Mouse (Mus musculus): Measurements from ENCODE around the gene Psmb7. TPM values are rescaled to one million over a fixed set of nuclear protein-coding genes. Genes with fewer than 3 reads are reported as not detected.

Gene Psmb7
- polyA plus RNA-seq, 1 experiment from 2014 or later: 241 TPM

DNA sequence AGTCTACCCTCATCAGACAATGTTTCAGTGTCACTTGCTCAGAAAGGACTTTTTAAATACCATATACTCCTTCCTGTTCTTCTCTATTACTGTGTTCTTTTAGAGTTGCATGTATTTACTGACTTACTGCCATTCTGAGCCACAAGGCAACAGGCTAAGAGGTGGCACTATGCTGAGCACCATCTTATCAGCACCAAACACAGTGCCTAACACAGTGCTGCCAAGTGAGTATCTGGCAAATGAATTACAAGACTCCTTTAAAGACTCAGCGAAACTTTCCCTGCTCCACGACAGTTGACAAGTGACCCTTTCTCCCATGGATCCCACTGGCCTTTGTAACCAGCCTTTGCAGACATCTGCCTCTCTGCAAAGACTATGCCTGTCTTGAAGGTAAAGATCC lies 13.3 kb downstream of the Psmb7 start:
- ATAC-seq (ENCODE audit: borderline replicate concordance, extremely low read depth, low FRiP score, low TSS enrichment): no peak
- Histone ChIP-seq H3K27ac (no peak overlapping the region), H3K9ac (no peak overlapping the region), H3K27me3 (no peaks in the 10 kb centered on the region), H3K4me1 (no peaks in the 10 kb centered on the region), H3K4me3 (no peak overlapping the region), H3K36me3 (peaks cover 88% of the 10 kb centered on the region), H3K4me2 (no peak overlapping the region), H3K9me3 (no peaks in the 10 kb centered on the region)
- 86% methylated on average over 2 of the region's 2 CpGs for WGBS

DNA sequence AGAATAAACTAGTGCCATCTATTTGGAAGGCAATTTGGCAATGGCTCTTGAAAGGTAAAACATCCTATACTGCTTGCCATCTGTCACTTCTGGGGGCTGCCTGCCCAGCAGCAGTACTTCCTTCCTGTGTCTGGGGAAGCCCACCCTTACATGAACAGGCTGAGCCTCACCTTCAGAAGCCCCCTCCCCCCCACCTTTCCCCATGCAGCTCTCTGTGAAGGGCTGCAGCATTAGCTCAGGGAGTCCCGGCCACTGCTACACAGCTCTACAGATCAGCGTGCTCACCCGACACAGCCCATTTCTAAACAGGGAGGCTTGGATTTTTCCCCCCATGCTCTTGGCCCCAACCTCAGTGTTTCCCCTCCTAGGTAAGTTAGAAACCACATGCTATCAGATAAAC lies 14.4 kb downstream of the Psmb7 start:
- no peak overlapping the region for H3K4me3 ChIP-seq
- peaks cover 78% of the 10 kb centered on the region for H3K36me3 ChIP-seq
- H3K9ac ChIP-seq: no peak overlapping the region
- 82% methylated on average over 3 of the region's 3 CpGs for WGBS
- no peak overlapping the region for H3K4me2 ChIP-seq
- H3K27ac ChIP-seq: no peak overlapping the region
- no peaks in the 10 kb centered on the region for H3K9me3 ChIP-seq
- no peaks in the 10 kb centered on the region for H3K4me1 ChIP-seq
- ATAC-seq (ENCODE audit: borderline replicate concordance, extremely low read depth, low FRiP score, low TSS enrichment): no peak
- H3K27me3 ChIP-seq: no peaks in the 10 kb centered on the region

DNA sequence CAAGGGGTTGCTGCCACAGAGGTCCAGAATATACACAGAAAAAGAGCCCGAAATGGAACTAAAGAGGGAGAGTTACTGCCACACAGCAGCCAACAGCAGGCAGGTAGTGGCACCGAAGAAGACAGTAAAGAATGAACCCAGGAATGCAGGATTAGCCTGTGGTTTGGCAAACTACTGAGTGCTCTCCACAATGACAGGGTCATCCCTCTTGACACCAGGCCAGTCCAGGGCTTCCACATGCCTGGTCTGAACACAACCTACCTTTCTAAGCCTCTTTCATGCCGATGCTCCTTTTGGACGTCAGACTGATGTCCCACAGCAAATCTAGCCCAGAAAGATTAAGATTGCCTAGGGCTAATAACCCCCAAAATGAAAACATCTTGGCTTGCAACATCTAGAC lies 15.1 kb downstream of the Psmb7 start:
- WGBS: 89% methylated on average over 4 of the region's 4 CpGs
- Histone ChIP-seq H3K27me3 (no peaks in the 10 kb centered on the region), H3K27ac (no peak overlapping the region), H3K4me3 (no peak overlapping the region), H3K4me2 (no peak overlapping the region), H3K9ac (no peak overlapping the region), H3K4me1 (no peaks in the 10 kb centered on the region), H3K36me3 (peaks cover 71% of the 10 kb centered on the region), H3K9me3 (no peaks in the 10 kb centered on the region)
- ATAC-seq (ENCODE audit: borderline replicate concordance, extremely low read depth, low FRiP score, low TSS enrichment): no peak

DNA sequence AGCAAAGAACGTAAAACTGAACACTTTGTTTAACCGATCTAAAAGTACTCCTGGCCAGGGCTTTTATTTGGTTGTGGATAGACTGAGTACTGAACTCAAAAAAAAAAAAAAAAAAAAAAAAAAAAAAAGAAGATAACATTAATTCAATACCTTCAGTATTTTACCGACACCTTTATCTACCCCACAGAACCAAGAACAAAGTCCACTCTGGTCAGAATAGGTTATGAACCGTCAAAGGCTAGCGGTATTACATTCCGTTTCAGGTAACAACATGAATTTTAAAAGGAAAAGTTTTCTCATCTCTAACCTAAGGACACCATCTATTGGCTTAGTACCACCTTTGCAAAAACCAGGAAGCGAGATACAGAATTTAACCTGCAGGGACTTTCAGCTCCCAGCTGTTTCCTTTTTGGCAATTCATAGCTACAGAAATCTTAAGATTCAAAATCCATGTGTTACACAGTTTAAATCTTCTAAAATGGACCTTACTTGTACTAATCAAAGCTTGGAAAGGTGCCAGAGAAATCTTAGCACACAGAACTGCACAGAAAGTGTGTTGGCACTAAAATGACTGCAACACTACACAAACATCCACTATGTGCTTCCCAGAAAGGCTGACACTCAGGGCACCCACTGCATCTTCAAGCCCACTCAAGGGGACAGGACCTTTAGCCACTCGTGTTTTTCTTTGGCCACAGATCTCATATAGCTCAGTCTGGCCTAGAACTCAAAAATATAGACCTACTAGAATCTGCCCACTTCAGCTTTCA lies 19.9 kb downstream of the Psmb7 start:
- 86% methylated on average over 8 of the region's 8 CpGs for WGBS
- Histone ChIP-seq H3K27ac (no peak overlapping the region), H3K4me2 (no peak overlapping the region), H3K9ac (no peak overlapping the region), H3K27me3 (no peaks in the 10 kb centered on the region), H3K4me3 (no peak overlapping the region), H3K4me1 (no peaks in the 10 kb centered on the region), H3K9me3 (no peaks in the 10 kb centered on the region), H3K36me3 (peaks cover 45% of the 10 kb centered on the region)
- ATAC-seq (ENCODE audit: borderline replicate concordance, extremely low read depth, low FRiP score, low TSS enrichment): no peak

DNA sequence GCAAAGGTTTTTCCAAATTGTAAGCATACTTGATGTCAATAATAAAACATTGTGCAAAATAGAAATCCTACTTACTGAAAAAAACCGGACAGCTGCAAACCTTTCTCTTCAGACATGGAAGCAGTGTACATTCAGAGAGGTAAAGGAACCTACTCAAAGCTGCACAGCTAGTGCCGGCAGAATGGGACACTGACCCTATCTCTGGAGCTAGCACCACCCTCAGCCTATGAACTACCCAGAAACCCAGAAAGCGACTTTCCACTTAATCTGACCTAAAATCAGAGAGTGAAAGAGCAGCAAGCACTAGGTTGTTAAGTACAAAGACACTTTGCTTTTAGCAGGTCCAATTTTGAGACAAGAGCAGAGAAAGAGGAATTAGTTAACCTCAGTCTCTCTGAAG lies 20.5 kb downstream of the Psmb7 start:
- Histone ChIP-seq H3K27me3 (no peaks in the 10 kb centered on the region), H3K9ac (no peak overlapping the region), H3K36me3 (peaks cover 42% of the 10 kb centered on the region), H3K4me2 (no peak overlapping the region), H3K27ac (no peak overlapping the region), H3K4me1 (no peaks in the 10 kb centered on the region), H3K4me3 (no peak overlapping the region), H3K9me3 (no peaks in the 10 kb centered on the region)
- WGBS: 79% methylated on average over 3 of the region's 3 CpGs
- ATAC-seq (ENCODE audit: borderline replicate concordance, extremely low read depth, low FRiP score, low TSS enrichment): no peak

DNA sequence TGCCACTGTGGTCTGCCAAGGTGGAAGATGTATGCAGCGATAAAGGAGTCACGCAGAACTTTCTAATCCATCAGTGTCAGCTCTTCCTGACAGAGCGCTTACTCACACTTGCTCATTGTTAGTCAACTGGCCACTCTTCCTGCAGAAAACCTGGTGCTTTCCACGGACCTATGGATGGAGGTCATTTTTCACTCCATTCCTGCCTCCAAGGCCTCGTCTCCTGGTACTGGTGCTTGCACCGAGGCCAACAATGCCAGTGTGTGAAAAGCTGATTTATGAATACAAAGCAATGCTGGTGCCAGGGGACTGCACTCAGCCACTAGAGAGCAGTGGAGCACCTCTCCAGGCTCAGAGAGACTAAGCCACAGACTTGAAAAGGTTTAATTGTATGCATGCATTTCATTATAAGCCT lies 22.3 kb downstream of the Psmb7 start:
- 58% methylated on average over 6 of the region's 6 CpGs for WGBS
- Histone ChIP-seq H3K9ac (no peak overlapping the region), H3K36me3 (peaks cover 37% of the 10 kb centered on the region), H3K4me3 (no peak overlapping the region), H3K27me3 (no peaks in the 10 kb centered on the region), H3K9me3 (no peaks in the 10 kb centered on the region), H3K4me2 (no peak overlapping the region), H3K27ac (no peak overlapping the region), H3K4me1 (no peaks in the 10 kb centered on the region)
- ATAC-seq (ENCODE audit: borderline replicate concordance, extremely low read depth, low FRiP score, low TSS enrichment): no peak

DNA sequence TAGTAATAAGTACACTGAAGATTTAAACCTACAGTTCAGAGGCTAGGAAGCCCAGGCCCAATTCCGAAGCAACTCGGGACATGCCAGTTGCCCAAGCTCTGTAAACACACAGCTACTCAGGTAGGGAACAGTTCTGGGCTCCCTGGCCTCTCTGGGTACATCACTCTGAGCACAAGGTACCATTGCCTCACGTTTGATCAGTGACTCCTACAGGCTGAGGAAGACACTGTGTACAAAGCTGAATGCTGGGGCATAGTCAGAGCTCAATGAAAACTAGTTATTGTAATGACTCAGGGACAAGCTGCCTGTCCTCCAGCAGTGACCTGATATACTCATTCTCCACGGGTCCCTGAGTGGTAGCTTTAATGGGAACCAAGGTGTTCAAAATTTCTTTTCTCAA lies 22.8 kb downstream of the Psmb7 start:
- Histone ChIP-seq H3K4me3 (no peak overlapping the region), H3K9me3 (no peaks in the 10 kb centered on the region), H3K36me3 (peaks cover 31% of the 10 kb centered on the region), H3K27ac (no peak overlapping the region), H3K27me3 (no peaks in the 10 kb centered on the region), H3K4me2 (no peak overlapping the region), H3K4me1 (no peaks in the 10 kb centered on the region), H3K9ac (no peak overlapping the region)
- ATAC-seq (ENCODE audit: borderline replicate concordance, extremely low read depth, low FRiP score, low TSS enrichment): no peak
- WGBS: 81% methylated on average over 4 of the region's 4 CpGs

DNA sequence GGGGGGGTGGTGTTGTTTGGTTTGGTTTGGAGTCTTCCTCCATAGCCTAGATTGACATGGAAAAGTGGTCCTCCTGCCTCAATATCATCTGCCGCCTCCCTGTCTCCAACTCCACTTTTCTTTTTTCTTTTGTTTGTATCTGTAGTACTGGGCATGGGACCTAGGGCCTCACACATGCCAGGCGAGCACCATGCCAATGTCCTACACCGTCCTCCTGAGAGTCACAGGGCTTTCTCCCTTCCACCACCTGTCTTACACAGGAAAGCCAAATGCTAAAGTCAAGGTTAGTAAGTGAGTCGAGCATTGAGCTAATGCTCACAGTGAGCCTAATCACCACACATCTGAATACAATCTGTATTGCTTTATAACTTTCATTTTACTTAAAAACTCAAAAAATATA lies 24.1 kb downstream of the Psmb7 start:
- H3K27ac ChIP-seq: no peak overlapping the region
- WGBS: 89% methylated on average over 4 of the region's 4 CpGs
- no peak overlapping the region for H3K9ac ChIP-seq
- H3K9me3 ChIP-seq: no peaks in the 10 kb centered on the region
- H3K4me2 ChIP-seq: no peak overlapping the region
- peaks cover 26% of the 10 kb centered on the region for H3K36me3 ChIP-seq
- no peaks in the 10 kb centered on the region for H3K27me3 ChIP-seq
- H3K4me1 ChIP-seq: no peaks in the 10 kb centered on the region
- no peak for ATAC-seq (ENCODE audit: borderline replicate concordance, extremely low read depth, low FRiP score, low TSS enrichment)
- no peak overlapping the region for H3K4me3 ChIP-seq

DNA sequence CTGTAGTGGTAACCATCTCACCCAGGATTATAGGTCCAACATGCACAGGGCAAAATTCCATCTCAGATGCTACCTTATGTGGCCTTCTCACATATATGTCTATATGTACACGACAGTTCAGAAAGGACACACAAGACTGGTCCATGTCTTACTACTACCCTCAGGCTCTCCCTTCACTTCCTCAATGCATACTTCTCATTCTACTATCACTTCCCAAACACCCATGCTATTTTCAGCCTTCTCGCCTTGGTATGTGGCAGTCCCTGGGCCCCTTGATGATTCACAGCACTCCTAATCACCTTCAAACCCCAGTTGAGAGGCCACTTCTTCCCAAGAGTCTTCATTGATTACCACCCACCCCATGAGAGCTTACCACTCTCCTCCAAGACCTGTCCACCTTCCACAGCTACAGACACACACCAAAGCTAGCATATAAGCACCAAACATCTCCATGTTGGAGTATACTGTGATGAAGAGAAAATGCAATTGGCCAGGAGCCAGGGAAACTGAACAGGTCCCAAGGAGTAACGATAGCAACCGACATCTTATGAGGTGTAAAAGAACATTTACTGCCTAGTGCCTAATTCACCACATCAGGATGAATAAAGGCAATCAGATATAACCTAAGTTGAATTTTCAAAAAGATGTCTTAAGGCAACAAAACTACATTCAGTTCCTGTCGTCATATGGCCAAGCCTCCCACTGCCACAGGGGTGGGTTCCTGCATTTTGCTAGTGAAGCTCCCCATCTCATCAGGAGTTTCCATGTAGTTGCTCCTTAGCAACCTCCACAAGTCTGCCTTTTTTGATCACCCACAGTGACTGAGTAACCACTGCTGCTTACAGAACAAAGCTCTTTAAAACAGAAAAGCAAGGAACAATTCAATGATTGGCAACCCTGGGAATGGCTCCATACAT lies 26.7 kb downstream of the Psmb7 start:
- Histone ChIP-seq H3K27ac (no peak overlapping the region), H3K4me1 (no peaks in the 10 kb centered on the region), H3K4me3 (no peak overlapping the region), H3K27me3 (no peaks in the 10 kb centered on the region), H3K9ac (no peak overlapping the region), H3K9me3 (no peaks in the 10 kb centered on the region), H3K4me2 (no peak overlapping the region), H3K36me3 (peaks cover 33% of the 10 kb centered on the region)
- 83% methylated on average over 5 of the region's 5 CpGs for WGBS
- ATAC-seq (ENCODE audit: borderline replicate concordance, extremely low read depth, low FRiP score, low TSS enrichment): no peak

DNA sequence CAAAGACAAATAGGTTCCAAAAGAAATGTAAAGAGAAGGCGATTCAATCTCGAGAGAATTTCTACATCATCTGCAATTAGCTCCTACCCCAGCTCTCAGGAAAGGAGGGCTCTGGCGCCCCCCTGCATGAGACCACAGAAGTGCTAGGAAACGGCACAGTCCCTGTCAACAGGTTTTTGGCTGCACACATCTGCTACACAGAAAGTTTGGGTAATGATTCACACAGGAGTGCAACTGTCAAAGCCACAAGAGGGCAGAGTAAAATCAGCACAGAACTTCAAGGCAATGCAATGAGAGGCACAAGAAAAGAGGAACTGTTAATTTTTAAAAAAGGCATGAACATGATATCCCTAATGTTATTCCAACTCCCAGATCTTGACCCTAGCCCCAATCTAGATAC lies 27.8 kb downstream of the Psmb7 start:
- no peak overlapping the region for H3K27ac ChIP-seq
- no peak for ATAC-seq (ENCODE audit: borderline replicate concordance, extremely low read depth, low FRiP score, low TSS enrichment)
- peaks cover 27% of the 10 kb centered on the region for H3K36me3 ChIP-seq
- WGBS: 49% methylated on average over 4 of the region's 4 CpGs
- H3K9ac ChIP-seq: no peak overlapping the region
- H3K4me1 ChIP-seq: no peaks in the 10 kb centered on the region
- H3K4me3 ChIP-seq: no peak overlapping the region
- no peaks in the 10 kb centered on the region for H3K9me3 ChIP-seq
- H3K4me2 ChIP-seq: no peak overlapping the region
- H3K27me3 ChIP-seq: no peaks in the 10 kb centered on the region

DNA sequence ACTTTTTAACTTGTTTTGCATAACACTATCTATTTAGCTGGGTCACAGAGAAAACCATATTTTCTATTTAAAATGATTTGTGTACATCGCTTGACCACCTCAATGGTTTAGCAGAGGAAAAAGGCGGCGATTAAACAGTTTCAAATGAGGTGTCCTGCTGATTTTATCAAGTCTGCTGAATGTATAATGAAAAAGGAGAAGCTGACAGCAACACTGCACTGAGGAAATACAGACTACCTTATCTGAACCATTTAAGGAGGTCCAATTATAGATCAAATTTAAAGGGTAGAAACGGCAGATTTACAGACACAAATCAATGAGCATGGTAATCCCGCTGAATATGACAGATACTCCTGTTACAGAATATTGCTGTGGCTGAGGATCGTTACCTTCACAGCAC lies 29.4 kb downstream of the Psmb7 start:
- 90% methylated on average over 6 of the region's 6 CpGs for WGBS
- Histone ChIP-seq H3K4me1 (no peaks in the 10 kb centered on the region), H3K36me3 (peaks cover 20% of the 10 kb centered on the region)

DNA sequence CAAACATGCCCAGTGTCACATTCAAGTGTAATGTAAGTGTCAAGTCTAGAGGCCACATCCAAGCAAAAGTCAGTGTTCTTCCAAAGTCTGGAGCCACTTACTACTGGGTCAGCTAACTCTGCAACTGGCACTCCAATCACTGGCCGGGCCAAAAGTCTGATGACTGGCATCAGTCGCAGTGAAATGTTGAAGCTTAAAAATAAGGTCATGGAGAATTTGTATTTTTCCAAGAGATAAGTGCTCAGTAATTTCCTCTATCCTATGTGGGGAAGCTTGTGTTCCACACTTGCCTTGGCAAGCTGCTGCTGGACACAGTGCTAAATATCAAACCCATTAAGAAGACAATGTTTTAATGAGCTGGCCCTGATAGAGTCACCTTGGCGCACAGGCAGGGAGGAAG lies 30.3 kb downstream of the Psmb7 start:
- Histone ChIP-seq H3K36me3 (peaks cover 13% of the 10 kb centered on the region; the same call in 1 of the 2 replicates), H3K4me1 (no peaks in the 10 kb centered on the region), H3K4me3 (no peak overlapping the region), H3K27me3 (no peaks in the 10 kb centered on the region), H3K9ac (no peak overlapping the region), H3K4me2 (no peak overlapping the region), H3K27ac (no peak overlapping the region), H3K9me3 (no peaks in the 10 kb centered on the region)
- no peak for ATAC-seq (ENCODE audit: borderline replicate concordance, extremely low read depth, low FRiP score, low TSS enrichment)
- WGBS: 90% methylated on average over 3 of the region's 3 CpGs

More for the DNA sequence above, 29.4 kb downstream of the Psmb7 start:
- no peak for ATAC-seq (ENCODE audit: borderline replicate concordance, extremely low read depth, low FRiP score, low TSS enrichment)
- no peaks in the 10 kb centered on the region for H3K9me3 ChIP-seq
- H3K4me3 ChIP-seq: no peak overlapping the region
- no peak overlapping the region for H3K4me2 ChIP-seq
- no peaks in the 10 kb centered on the region for H3K27me3 ChIP-seq
- H3K9ac ChIP-seq: no peak overlapping the region
- no peak overlapping the region for H3K27ac ChIP-seq

Measured in lung, embryonic 15.5 days (tissue).